Mouse (Mus musculus) right cerebral cortex, adult 2 months (tissue): Measurements from ENCODE around the gene Olfr181.

Experiments used
- DNase-seq, 2 experiments: peaks; one replicate each; pipeline ENCODE4 v3.0.0; 2021 to 2022; ENCODE audit warnings: low spot score in 2 of 2

Gene Olfr181

GRCm38 (mm10) chr16:58928655-58929054, at the start of gene Olfr181:
Gene Olfr181, minus strand, starts transcription at chr16:58928755.
- no peak for DNase-seq

- no peak for DNase-seq
These were observed 737 bp upstream of the Olfr181 start, which contains the start of gene Olfr180 for GRCm38 (mm10) chr16:58929292-58929691. Gene Olfr180, minus strand, starts transcription at chr16:58929392.

GRCm38 (mm10) chr16:58891963-58892362, 36.6 kb downstream of the Olfr181 start, which contains the start of gene Olfr178:
Gene Olfr178, minus strand, starts transcription at chr16:58892063.
- no peak for DNase-seq

- no peak for DNase-seq
These were observed 44.1 kb downstream of the Olfr181 start for GRCm38 (mm10) chr16:58884416-58884815.
